Mouse (Mus musculus) duodenum, adult 2 months (tissue): Measurements from ENCODE around the gene Fam168a. TPM values are rescaled to one million over a fixed set of nuclear protein-coding genes. Genes with fewer than 3 reads are reported as not detected.

Source experiments
- polyA plus RNA-seq: library from polyadenylated mRNA; depleted of rRNA; stranded (reverse); fragments of >200 nt; gene quantifications from 2 replicates; pipeline ENCODE4 v1.2.3, GENCODE M21; 2012; ENCODE audit warnings: low replicate concordance; rRNA removed

Fam168a gene
- 15.5 and 31.6 TPM in 2 replicates for polyA plus RNA-seq

DNA sequence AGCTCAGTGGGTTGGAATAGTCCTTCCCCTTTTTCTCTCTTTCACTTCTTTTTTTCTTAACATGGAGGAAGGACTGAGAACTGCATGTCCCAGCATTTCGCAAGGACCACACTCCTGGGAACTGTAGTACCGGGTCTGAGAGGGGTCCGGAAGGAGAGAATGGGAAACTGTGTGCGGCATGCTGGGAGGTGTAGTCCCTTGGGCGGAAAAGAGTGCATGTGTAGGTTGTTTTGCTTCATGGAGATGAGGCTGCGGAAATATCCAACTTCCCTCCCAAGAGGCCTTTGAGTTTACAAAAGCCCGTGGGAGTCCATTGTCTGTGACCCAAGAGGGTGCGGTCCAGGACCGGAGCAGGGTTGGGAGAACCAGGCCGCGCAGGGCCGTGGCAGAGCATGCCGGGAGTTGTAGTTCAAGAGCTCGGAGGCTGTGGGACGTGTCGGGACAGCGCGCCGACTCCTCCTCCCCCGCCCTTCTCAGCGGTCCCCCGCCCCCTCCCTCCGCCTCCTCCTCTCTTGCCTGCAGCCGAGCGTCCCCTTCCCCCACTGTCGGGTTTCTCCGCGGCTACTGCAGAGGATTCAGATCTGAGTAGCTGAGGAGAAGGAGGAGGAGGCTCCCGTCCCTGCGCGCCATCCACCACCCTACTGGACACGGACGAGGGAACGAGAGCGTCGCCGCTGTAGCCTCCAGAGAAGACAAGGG is at the start of gene Fam168a:
Gene Fam168a, plus strand, starts transcription at position 493 of the 699 bp plus-strand sequence.

DNA sequence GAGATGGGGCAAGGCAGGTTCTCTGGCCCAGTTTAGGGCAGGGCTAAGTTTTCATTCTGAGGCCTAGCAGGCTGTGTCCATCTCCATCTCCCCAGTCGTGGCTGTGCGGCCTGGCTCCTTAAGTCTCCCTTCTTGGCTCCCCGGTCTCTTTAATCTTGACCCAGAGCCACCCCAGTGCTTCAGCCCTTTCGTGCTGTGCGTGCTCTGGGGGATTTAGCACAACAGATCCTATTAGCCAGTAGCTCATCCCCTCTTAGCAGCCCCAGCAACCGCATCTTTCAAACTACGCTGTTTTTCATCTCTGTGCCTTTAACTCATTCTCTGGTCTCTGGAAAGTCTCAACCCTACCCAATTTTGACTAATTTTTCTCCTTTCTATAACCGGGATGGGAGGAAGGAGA is 44.2 kb upstream of the Fam168a start, which contains the start of gene Plekhb1:
Gene Plekhb1, minus strand, starts transcription at position 184 of the 400 bp plus-strand sequence.

GRCm38 (mm10) chr7:100862828-100863638 is 156.6 kb downstream of the Fam168a start, which contains the start of gene Relt:
Gene Relt (minus strand): TSS chr7:100863446.

Other genes starting within 250 kb of the Fam168a start
- gene Ucp3, start 233.6 kb upstream of the Fam168a start, polyA plus RNA-seq, result 0.41 TPM in 2 replicates
- gene Ucp2, start 213.3 kb upstream of the Fam168a start, polyA plus RNA-seq, result 908 and 1,967 TPM in 2 replicates
- gene Dnajb13, start 191.7 kb upstream of the Fam168a start, polyA plus RNA-seq, result 0.36 TPM in 1 of 2 replicates, not detected in the other
- gene Coa4, start 169.6 kb upstream of the Fam168a start, polyA plus RNA-seq, result 9.2 and 14.8 TPM in 2 replicates
- 26.5 and 34.5 TPM in 2 replicates for gene Rab6a, start 99.2 kb upstream of the Fam168a start, polyA plus RNA-seq
- 4.8 and 5.2 TPM in 2 replicates for gene Mrpl48, start 98.3 kb upstream of the Fam168a start, polyA plus RNA-seq
- 7.5 and 20.7 TPM in 2 replicates for gene Plekhb1, start 44.2 kb upstream of the Fam168a start, polyA plus RNA-seq
- gene Relt, start 156.8 kb downstream of the Fam168a start, polyA plus RNA-seq, result 4.8 and 12.0 TPM in 2 replicates
- gene Arhgef17, start 225.5 kb downstream of the Fam168a start, polyA plus RNA-seq, result 6.1 and 7.8 TPM in 2 replicates